Mouse (Mus musculus): ENCODE measurements around the gene Abhd2. TPM values are rescaled to one million over a fixed set of nuclear protein-coding genes. Genes with fewer than 3 reads are reported as not detected.

Abhd2 gene
- polyA plus RNA-seq, 1 experiment from 2014 or later: 11.5 TPM

DNA sequence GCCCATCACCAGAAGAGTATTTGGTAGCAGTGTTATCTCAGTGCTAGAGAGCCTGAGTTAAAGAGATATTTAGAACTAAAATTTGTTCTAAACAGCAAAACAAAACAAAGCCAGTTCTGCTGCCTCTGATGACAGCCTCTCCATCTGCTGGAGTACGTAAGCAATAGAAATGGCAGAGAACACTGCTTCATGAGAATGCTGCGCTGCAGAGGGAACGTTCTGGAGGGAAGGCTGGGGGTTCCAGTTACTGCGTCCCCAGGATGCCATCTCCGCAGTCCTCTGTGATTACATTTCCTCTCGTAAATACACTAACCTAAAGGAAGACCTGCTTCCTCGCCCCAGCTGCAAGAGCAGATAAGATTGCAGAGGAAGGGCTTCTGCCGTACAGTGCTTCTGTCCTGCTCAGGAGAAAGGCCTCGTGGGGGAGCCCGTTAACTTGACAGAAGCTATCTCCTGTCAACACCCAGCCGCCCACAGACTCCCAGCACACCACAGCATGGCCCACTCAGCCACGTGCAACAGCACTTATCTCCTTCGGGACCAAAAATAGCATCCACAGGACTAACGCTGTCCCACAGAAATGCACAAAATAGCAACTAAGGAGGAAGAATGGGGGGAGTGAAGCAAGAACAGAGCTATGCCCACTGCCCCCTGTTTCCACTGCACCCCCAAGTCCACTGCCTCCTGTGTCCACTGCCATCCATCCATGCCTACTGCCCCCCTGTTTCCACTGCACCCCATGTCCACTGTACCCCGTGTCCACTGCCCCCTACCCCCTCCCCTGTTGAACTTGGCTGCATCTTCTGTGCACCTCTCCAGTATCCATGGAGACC is 85.6 kb downstream of the Abhd2 start:
- no peak overlapping the region for H3K9ac ChIP-seq (ENCODE audit: low read depth, low read length)
- H3K27ac ChIP-seq (ENCODE audit: low read length): no peak overlapping the region
- H3K4me3 ChIP-seq (ENCODE audit: low read length): no peak overlapping the region
- H3K4me1 ChIP-seq (ENCODE audit: control insufficient read depth, insufficient read depth, low read length): no peaks in the 10 kb centered on the region
- ATAC-seq: no peak
- 58% methylated on average over 15 of the region's 15 CpGs for WGBS
- H3K36me3 ChIP-seq (ENCODE audit: control insufficient read depth, insufficient read depth, low read length): peaks cover 31% of the 10 kb centered on the region
- H3K4me2 ChIP-seq (ENCODE audit: low read depth, low read length): no peak overlapping the region
- H3K9me3 ChIP-seq (ENCODE audit: control insufficient read depth, low read length): no peaks in the 10 kb centered on the region
- no peaks in the 10 kb centered on the region for H3K27me3 ChIP-seq (replicated peaks; ENCODE audit: control insufficient read depth, insufficient read depth, low read length)

DNA sequence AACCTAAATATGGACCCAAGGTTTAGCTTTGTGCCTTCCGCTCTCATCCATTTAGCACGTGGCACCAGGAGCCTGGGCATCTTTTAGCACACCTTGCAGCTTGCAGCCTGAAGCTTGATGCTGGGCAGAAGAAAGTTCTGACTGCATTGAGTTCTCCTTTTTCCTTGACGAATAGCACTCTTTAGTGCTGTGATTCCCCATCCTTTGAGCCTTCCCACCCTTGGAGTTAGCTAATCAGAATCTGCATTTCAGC is 86.1 kb downstream of the Abhd2 start:
- Histone ChIP-seq H3K27me3 (replicated peaks; ENCODE audit: control insufficient read depth, insufficient read depth, low read length) (no peaks in the 10 kb centered on the region), H3K4me1 (ENCODE audit: control insufficient read depth, insufficient read depth, low read length) (no peaks in the 10 kb centered on the region), H3K9ac (ENCODE audit: low read depth, low read length) (no peak overlapping the region), H3K4me3 (ENCODE audit: low read length) (no peak overlapping the region), H3K9me3 (ENCODE audit: control insufficient read depth, low read length) (no peaks in the 10 kb centered on the region), H3K36me3 (ENCODE audit: control insufficient read depth, insufficient read depth, low read length) (peaks cover 28% of the 10 kb centered on the region), H3K4me2 (ENCODE audit: low read depth, low read length) (no peak overlapping the region), H3K27ac (ENCODE audit: low read length) (no peak overlapping the region)
- ATAC-seq: no peak
- WGBS: 83% methylated on average over 3 of the region's 3 CpGs

DNA sequence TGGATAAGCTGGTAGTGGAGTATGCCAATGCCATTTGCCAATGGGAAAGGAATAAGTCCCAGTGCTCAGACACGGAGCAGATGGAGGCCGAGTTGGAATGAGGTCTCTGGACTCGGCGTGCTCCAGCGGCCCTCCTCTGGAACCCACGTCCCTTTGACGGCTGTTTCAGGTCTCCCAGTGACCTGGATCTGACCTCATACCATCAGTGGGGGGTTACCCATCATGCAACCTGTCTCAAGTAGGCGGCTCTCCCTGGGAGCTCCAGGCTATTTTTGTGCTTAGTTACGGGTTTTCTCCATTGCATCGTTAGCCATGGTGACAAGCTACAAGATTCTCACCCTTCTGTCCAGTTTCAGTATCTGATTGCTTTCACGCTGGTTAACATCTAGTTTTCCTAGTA is 87.1 kb downstream of the Abhd2 start:
- no peak overlapping the region for H3K9ac ChIP-seq (ENCODE audit: low read depth, low read length)
- H3K27me3 ChIP-seq (replicated peaks; ENCODE audit: control insufficient read depth, insufficient read depth, low read length): no peaks in the 10 kb centered on the region
- no peak for ATAC-seq
- WGBS: 72% methylated on average over 11 of the region's 11 CpGs
- H3K4me3 ChIP-seq (ENCODE audit: low read length): no peak overlapping the region
- no peaks in the 10 kb centered on the region for H3K9me3 ChIP-seq (ENCODE audit: control insufficient read depth, low read length)
- H3K27ac ChIP-seq (ENCODE audit: low read length): no peak overlapping the region
- H3K36me3 ChIP-seq (ENCODE audit: control insufficient read depth, insufficient read depth, low read length): peaks cover 25% of the 10 kb centered on the region
- no peak overlapping the region for H3K4me2 ChIP-seq (ENCODE audit: low read depth, low read length)
- no peaks in the 10 kb centered on the region for H3K4me1 ChIP-seq (ENCODE audit: control insufficient read depth, insufficient read depth, low read length)

DNA sequence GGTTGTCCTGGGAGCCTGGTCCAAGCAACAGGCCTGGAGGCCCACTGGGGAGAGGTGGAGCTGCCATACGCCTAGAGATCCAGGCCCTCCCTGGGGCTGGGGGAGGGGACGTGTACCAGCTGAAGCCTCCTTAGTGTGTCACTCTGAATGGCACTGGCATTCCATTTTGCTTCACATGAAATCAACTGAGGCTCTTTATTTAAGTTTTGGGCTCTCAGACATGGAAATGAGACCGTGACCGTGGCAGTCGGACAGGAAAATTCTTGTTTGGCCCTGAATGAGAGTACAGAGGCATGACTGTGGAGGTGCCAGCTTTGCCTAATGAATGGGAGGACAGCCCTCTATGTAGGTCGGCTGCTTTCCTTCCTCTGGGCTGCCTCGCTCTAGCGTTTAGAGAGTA is 89.2 kb downstream of the Abhd2 start:
- H3K4me2 ChIP-seq (ENCODE audit: low read depth, low read length): no peak overlapping the region
- no peaks in the 10 kb centered on the region for H3K4me1 ChIP-seq (ENCODE audit: control insufficient read depth, insufficient read depth, low read length)
- no peak overlapping the region for H3K9ac ChIP-seq (ENCODE audit: low read depth, low read length)
- no peak overlapping the region for H3K4me3 ChIP-seq (ENCODE audit: low read length)
- ATAC-seq: no peak
- H3K36me3 ChIP-seq (ENCODE audit: control insufficient read depth, insufficient read depth, low read length): peaks cover 17% of the 10 kb centered on the region
- WGBS: 78% methylated on average over 8 of the region's 8 CpGs
- H3K9me3 ChIP-seq (ENCODE audit: control insufficient read depth, low read length): no peaks in the 10 kb centered on the region
- no peaks in the 10 kb centered on the region for H3K27me3 ChIP-seq (replicated peaks; ENCODE audit: control insufficient read depth, insufficient read depth, low read length)
- H3K27ac ChIP-seq (ENCODE audit: low read length): no peak overlapping the region

DNA sequence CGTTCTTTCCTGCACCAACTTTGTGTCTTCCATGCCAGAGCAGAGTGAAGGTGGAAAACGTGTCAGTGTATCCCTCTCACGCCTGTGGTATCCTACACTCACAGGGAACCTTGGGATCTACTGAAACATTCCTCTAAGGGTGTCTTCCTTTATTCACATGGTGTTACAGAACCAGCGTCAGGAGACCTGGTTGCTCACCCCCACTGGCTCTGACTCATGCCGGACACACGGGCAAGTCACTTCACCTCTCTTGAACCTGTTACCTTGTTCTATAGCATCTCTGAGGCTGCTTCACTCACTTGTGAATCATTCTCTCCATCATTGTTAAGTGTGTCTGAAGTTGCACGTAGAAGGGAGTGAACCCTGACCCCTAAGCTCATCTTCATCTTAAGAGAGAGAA is 89.8 kb downstream of the Abhd2 start:
- 87% methylated on average over 7 of the region's 7 CpGs for WGBS
- Histone ChIP-seq H3K4me3 (ENCODE audit: low read length) (no peak overlapping the region), H3K27me3 (replicated peaks; ENCODE audit: control insufficient read depth, insufficient read depth, low read length) (no peaks in the 10 kb centered on the region), H3K9me3 (ENCODE audit: control insufficient read depth, low read length) (no peaks in the 10 kb centered on the region), H3K9ac (ENCODE audit: low read depth, low read length) (no peak overlapping the region), H3K4me2 (ENCODE audit: low read depth, low read length) (no peak overlapping the region), H3K27ac (ENCODE audit: low read length) (no peak overlapping the region), H3K36me3 (ENCODE audit: control insufficient read depth, insufficient read depth, low read length) (peaks cover 15% of the 10 kb centered on the region), H3K4me1 (ENCODE audit: control insufficient read depth, insufficient read depth, low read length) (no peaks in the 10 kb centered on the region)
- no peak for ATAC-seq

DNA sequence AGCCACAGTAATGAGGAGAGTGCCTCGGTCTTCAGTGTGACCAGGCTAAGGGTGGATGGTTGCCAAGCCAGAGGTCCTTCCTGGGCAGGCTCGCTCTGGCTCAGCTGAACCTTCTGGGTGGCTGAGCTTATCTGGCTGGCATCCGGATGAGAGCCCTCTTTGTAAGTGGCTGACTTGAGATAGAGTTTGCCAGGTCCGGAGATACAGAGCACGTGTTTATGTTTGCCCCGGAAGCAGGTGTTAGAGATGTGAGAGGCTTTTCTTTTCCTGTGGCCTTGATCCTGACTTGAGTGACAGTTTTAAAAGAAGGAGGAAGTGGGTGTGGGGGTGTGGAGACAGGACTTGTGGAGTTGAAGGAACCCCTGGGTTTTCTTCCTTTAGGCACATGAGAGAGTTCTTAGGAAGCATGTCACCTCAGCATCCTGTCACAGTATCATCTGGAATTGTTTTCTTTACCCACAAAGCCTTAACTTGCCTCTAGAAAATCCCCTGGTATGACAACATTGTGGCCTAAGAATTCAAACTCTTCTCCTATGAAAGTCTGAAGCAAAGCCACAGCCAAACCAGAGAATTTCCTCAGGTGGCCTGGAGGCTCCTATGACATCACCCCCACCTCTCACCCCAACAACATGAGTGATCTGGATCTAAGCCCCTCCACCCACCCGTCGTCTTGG is 90.5 kb downstream of the Abhd2 start:
- no peak overlapping the region for H3K4me2 ChIP-seq (ENCODE audit: low read depth, low read length)
- H3K4me1 ChIP-seq (ENCODE audit: control insufficient read depth, insufficient read depth, low read length): no peaks in the 10 kb centered on the region
- peak; percentile 40 for ATAC-seq
- no peak overlapping the region for H3K9ac ChIP-seq (ENCODE audit: low read depth, low read length)
- no peak overlapping the region for H3K27ac ChIP-seq (ENCODE audit: low read length)
- 55% methylated on average over 8 of the region's 8 CpGs for WGBS
- no peaks in the 10 kb centered on the region for H3K9me3 ChIP-seq (ENCODE audit: control insufficient read depth, low read length)
- H3K27me3 ChIP-seq (replicated peaks; ENCODE audit: control insufficient read depth, insufficient read depth, low read length): no peaks in the 10 kb centered on the region
- peaks cover 8% of the 10 kb centered on the region for H3K36me3 ChIP-seq (ENCODE audit: control insufficient read depth, insufficient read depth, low read length)
- H3K4me3 ChIP-seq (ENCODE audit: low read length): no peak overlapping the region

DNA sequence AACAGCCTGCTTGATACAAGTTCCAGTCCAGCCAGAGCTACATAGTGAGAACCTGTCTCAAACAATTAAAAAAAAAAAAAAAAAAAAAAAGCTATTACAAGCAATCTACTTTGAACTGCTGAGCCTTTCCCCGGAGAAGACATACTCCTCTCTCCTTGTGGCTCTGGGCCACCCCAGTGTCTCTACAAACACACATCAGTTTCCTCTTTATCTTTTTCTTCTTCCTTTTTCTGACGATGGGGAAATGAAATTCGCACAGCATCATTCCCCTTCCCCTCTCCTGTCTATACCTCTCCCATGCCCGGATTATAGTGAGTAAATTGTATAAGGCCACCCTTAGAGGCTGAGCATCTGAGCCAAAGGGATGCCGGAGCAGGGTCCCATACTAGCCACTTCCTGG is 95.7 kb downstream of the Abhd2 start:
- no peak for ATAC-seq
- Histone ChIP-seq H3K36me3 (ENCODE audit: control insufficient read depth, insufficient read depth, low read length) (no peaks in the 10 kb centered on the region), H3K4me1 (ENCODE audit: control insufficient read depth, insufficient read depth, low read length) (no peaks in the 10 kb centered on the region), H3K9ac (ENCODE audit: low read depth, low read length) (no peak overlapping the region), H3K27me3 (replicated peaks; ENCODE audit: control insufficient read depth, insufficient read depth, low read length) (no peaks in the 10 kb centered on the region), H3K4me2 (ENCODE audit: low read depth, low read length) (no peak overlapping the region), H3K4me3 (ENCODE audit: low read length) (no peak overlapping the region), H3K27ac (ENCODE audit: low read length) (no peak overlapping the region), H3K9me3 (ENCODE audit: control insufficient read depth, low read length) (no peaks in the 10 kb centered on the region)
- WGBS: 87% methylated on average over 5 of the region's 5 CpGs

DNA sequence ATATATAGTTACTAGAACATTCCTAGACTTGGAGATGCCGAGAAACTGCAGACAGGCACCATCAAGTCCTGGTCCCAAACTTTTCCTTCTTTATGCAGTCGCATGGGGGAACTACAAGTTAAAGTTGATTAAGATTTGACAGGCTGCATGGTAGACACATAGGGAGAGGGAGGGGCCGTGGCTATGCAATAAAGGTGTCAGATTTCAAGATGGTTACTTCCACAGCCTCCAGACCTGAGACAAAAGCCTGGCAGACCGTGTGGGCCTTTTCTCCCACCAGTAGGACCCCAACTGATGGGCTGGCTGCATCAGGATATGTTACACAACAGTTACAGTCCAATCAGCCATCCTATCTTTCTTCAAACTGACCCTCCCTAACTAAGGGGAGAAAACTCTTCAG is 96.4 kb downstream of the Abhd2 start:
- no peak for ATAC-seq
- 31% methylated on average over 4 of the region's 4 CpGs for WGBS
- no peaks in the 10 kb centered on the region for H3K9me3 ChIP-seq (ENCODE audit: control insufficient read depth, low read length)

DNA sequence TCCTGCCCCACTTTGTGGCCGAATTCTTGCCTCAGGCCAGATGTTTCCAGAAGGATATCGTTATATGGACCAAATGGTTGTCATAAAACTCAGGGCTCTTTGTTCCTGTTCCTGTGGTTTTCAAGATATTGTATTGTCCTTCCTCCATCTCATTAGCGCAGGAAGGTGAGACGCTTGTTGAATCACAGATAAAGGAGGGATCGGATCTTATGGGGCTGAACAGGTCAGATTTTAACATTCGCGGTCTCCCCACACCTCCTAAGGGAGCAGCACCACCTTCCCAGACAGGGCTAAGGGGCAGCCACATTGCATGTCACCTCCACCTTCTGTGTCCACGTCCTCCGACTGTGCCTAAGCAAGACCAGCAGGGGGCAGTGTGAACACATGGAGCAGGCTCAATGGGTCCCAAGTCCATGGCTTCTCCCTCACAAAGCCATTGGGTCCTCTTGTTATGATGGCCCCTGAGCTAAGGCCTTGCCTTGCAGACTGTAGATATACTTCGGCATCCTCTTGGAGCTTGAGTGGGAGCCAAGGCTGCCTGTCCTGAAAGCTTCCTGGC is 98.4 kb downstream of the Abhd2 start:
- peak; percentile 86 for ATAC-seq
- no peak overlapping the region for H3K4me3 ChIP-seq (ENCODE audit: low read length)
- H3K27ac ChIP-seq (ENCODE audit: low read length): no peak overlapping the region
- no peaks in the 10 kb centered on the region for H3K9me3 ChIP-seq (ENCODE audit: control insufficient read depth, low read length)
- H3K9ac ChIP-seq (ENCODE audit: low read depth, low read length): no peak overlapping the region
- no peaks in the 10 kb centered on the region for H3K4me1 ChIP-seq (ENCODE audit: control insufficient read depth, insufficient read depth, low read length)
- H3K36me3 ChIP-seq (ENCODE audit: control insufficient read depth, insufficient read depth, low read length): no peaks in the 10 kb centered on the region
- no peak overlapping the region for H3K4me2 ChIP-seq (ENCODE audit: low read depth, low read length)
- 39% methylated on average over 10 of the region's 10 CpGs for WGBS
- no peaks in the 10 kb centered on the region for H3K27me3 ChIP-seq (replicated peaks; ENCODE audit: control insufficient read depth, insufficient read depth, low read length)

More for the DNA sequence above, 96.4 kb downstream of the Abhd2 start:
- no peak overlapping the region for H3K4me2 ChIP-seq (ENCODE audit: low read depth, low read length)
- H3K27ac ChIP-seq (ENCODE audit: low read length): no peak overlapping the region
- H3K27me3 ChIP-seq (replicated peaks; ENCODE audit: control insufficient read depth, insufficient read depth, low read length): no peaks in the 10 kb centered on the region
- no peak overlapping the region for H3K4me3 ChIP-seq (ENCODE audit: low read length)
- no peaks in the 10 kb centered on the region for H3K4me1 ChIP-seq (ENCODE audit: control insufficient read depth, insufficient read depth, low read length)
- no peak overlapping the region for H3K9ac ChIP-seq (ENCODE audit: low read depth, low read length)
- H3K36me3 ChIP-seq (ENCODE audit: control insufficient read depth, insufficient read depth, low read length): no peaks in the 10 kb centered on the region
